Mouse (Mus musculus) spleen, postnatal 0 days (tissue): ENCODE results near the gene Tmem42. TPM values are rescaled to one million over a fixed set of nuclear protein-coding genes. Genes with fewer than 3 reads are reported as not detected.

Experiments
- polyA plus RNA-seq: library from polyadenylated mRNA; unstranded; fragments of >200 nt; fragmentation: Nextera tagmentation; extraction: Ambion mirVana; gene quantifications from 2 replicates; pipeline ENCODE4 v1.2.1, GENCODE M21; 2015

The Tmem42 gene
- 10.9 and 12.0 TPM in 2 replicates for polyA plus RNA-seq

DNA sequence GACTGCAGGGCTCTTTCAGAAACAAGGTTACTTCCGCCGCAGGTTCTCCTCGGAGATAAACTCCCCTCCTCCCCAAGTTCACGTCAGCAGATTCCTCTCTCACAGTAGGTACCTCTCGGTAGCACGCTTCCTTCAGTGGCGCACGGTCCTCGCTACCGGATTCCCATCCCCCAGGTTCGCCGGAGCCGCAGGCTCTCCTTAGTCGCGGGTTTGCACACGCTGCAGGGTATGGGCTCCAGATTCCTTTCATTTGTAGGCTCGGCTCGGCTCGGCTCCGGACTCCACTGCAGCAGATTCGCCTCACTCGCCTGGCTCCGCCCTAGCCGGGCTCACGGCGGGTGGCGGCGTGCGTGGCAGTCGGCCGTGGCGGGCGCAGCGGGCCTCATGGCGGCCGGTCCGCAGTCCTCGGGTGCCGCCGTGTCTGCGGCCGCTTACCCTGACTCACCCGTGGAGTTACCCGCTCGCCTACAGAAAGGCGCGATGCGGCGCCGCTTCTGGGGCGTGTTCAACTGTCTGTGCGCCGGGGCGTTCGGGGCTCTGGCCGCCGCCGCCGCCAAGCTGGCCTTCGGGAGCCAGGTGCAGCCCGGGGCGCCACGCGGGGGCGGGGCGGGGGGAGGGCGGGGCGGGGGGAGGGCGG lies at the start of gene Tmem42:
Gene Tmem42 (plus strand): TSS at position 332 of the 637 bp plus-strand sequence.

DNA sequence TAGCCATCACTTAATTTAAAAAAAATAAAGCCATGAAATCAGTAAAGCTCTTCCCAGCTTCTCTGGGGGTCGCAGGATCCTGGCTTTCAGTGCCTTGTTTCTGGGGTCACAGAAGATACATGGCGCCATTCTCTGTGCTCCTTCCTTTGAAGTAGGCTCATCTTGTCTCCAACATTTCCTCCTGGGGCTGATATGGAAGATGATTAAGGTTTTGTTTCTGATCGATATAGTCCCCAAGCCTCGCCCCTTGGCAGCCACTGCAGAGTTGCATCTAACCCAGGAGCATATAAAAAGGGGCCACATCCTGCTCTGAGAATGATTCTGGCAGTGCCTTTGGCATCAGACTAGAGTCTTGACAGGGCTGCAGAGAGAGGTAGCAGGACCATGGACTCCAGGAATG lies 13.3 kb downstream of the Tmem42 start, which contains the start of gene Tgm4:
Gene Tgm4 (plus strand): TSS at position 301 of the 400 bp plus-strand sequence.

Other genes with a start within 250 kb of the Tmem42 start
- 2.5 and 3.5 TPM in 2 replicates for gene Tcaim, start 215.8 kb upstream of the Tmem42 start, polyA plus RNA-seq
- 0.20 TPM in 1 of 2 replicates, not detected in the other for gene Gm35549, start 177.3 kb upstream of the Tmem42 start, polyA plus RNA-seq
- 18.0 and 20.4 TPM in 2 replicates for gene Zfp445, start 155.3 kb upstream of the Tmem42 start, polyA plus RNA-seq
- gene Zkscan7, start 135.6 kb upstream of the Tmem42 start, polyA plus RNA-seq = 0.61 and 1.5 TPM in 2 replicates
- 3.2 and 4.3 TPM in 2 replicates for gene Zfp105, start 98.3 kb upstream of the Tmem42 start, polyA plus RNA-seq
- gene 1110059G10Rik, start 70.3 kb upstream of the Tmem42 start, polyA plus RNA-seq = 32.3 and 33.2 TPM in 2 replicates
- 50.3 and 53.2 TPM in 2 replicates for gene Kif15, start 70.3 kb upstream of the Tmem42 start, polyA plus RNA-seq
- 0.13 and 0.32 TPM in 2 replicates for gene Tgm4, start 13.4 kb downstream of the Tmem42 start, polyA plus RNA-seq
- 38.8 and 40.5 TPM in 2 replicates for gene Zdhhc3, start 91.9 kb downstream of the Tmem42 start, polyA plus RNA-seq
- gene Exosc7, start 91.9 kb downstream of the Tmem42 start, polyA plus RNA-seq = 81.6 and 89.4 TPM in 2 replicates
- 3.2 and 4.6 TPM in 2 replicates for gene Clec3b, start 129.6 kb downstream of the Tmem42 start, polyA plus RNA-seq
- 0.08 TPM in 1 of 2 replicates, not detected in the other for gene Cdcp1, start 194.7 kb downstream of the Tmem42 start, polyA plus RNA-seq
- 3.6 and 3.9 TPM in 2 replicates for gene Tmem158, start 239.4 kb downstream of the Tmem42 start, polyA plus RNA-seq